Mouse (Mus musculus): ENCODE measurements at regions not wholly inside any gene's neighbourhood (a gene's known extent, or its start where the extent isn't known, plus 50 kb on each side); places are given as distances from the start of the nearest gene placed in this dataset.

DNA sequence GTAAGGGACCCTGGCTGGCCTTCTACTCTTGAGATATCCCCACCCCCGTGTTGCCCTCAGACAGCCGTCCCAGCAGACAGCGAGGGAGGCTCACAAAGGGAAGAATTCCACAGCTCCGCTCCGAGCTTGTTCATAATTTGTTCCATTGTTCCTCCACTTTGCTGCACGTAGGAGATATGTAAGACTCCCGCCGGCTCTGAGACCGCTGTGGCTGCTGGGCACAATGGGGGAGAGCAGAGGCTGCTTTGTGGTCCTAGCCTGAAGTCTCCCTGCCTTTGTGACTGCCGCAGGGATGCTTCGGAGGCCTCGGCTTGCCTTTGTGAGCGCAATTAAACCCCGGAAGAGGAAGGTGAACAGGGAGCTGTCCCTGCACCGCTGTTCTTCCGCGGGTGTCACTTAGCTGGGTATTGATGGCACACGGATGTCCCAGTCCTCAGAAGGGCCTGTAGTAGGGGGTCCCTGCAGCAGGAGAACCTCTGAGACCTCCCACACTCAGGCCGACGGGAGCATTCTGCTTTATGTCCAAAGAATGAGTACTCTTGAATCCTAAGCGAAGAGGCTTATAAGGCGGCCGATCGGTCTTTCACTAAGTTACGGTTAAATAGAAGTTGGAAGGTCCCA lies 201.3 kb upstream of the Sall1 start:
- TF ChIP-seq POLR2A (IDR thresholded peaks at IDR 0.05; ENCODE audit: insufficient read depth, low read depth, low read length) (no peak), CTCF (IDR thresholded peaks at IDR 0.05) (no peak), EP300 (IDR thresholded peaks at IDR 0.05; ENCODE audit: insufficient read depth, low read depth, low read length) (no peak)
